Mouse (Mus musculus): ENCODE data around the gene Dgki. TPM values are rescaled to one million over a fixed set of nuclear protein-coding genes. Genes with fewer than 3 reads are reported as not detected.

Dgki gene
- polyA plus RNA-seq, 1 experiment from 2014 or later, result 1.0 TPM

- Histone ChIP-seq H3K4me2 (ENCODE audit: low read depth, low read length) (no peak overlapping the region), H3K4me3 (ENCODE audit: low read depth, low read length) (no peak overlapping the region), H3K9me3 (ENCODE audit: control insufficient read depth, low read length) (no peaks in the 10 kb centered on the region), H3K36me3 (ENCODE audit: control insufficient read depth, insufficient read depth, low read length) (no peaks in the 10 kb centered on the region), H3K27ac (replicated peaks; ENCODE audit: low read depth, low read length) (peak overlapping the region; percentile 35), H3K27me3 (replicated peaks; ENCODE audit: control insufficient read depth, insufficient read depth, low read length) (no peaks in the 10 kb centered on the region), H3K4me1 (ENCODE audit: control insufficient read depth, insufficient read depth, low read length) (peaks cover 44% of the 10 kb centered on the region), H3K9ac (ENCODE audit: low read depth, low read length) (no peak overlapping the region)
- 13% methylated on average over 10 of the region's 10 CpGs for WGBS
- ATAC-seq (ENCODE audit: low read depth) (no peak), DNase-seq (ENCODE audit: low spot score) (no peak)
Measured at GRCm38 (mm10) chr6:37215655-37216054, 84.3 kb downstream of the Dgki start.

GRCm38 (mm10) chr6:37212930-37213329, 87.1 kb downstream of the Dgki start:
- no peaks in the 10 kb centered on the region for H3K9me3 ChIP-seq (ENCODE audit: control insufficient read depth, low read length)
- H3K4me3 ChIP-seq (ENCODE audit: low read depth, low read length), result no peak overlapping the region
- peaks cover 44% of the 10 kb centered on the region for H3K4me1 ChIP-seq (ENCODE audit: control insufficient read depth, insufficient read depth, low read length)
- no peak for ATAC-seq (ENCODE audit: low read depth)
- 42% methylated on average over 4 of the region's 4 CpGs for WGBS
- no peaks in the 10 kb centered on the region for H3K36me3 ChIP-seq (ENCODE audit: control insufficient read depth, insufficient read depth, low read length)
- no peak for DNase-seq (ENCODE audit: low spot score)
- H3K27me3 ChIP-seq (replicated peaks; ENCODE audit: control insufficient read depth, insufficient read depth, low read length), result no peaks in the 10 kb centered on the region
- no peak overlapping the region for H3K4me2 ChIP-seq (ENCODE audit: low read depth, low read length)
- H3K27ac ChIP-seq (replicated peaks; ENCODE audit: low read depth, low read length), result peak overlapping the region; percentile 70; the same call in 1 of the 2 replicates
- no peak overlapping the region for H3K9ac ChIP-seq (ENCODE audit: low read depth, low read length)

GRCm38 (mm10) chr6:37211545-37212247, 88.3 kb downstream of the Dgki start:
- H3K4me2 ChIP-seq (ENCODE audit: low read depth, low read length), result no peak overlapping the region
- WGBS, result 32% methylated on average over 9 of the region's 9 CpGs
- H3K4me1 ChIP-seq (ENCODE audit: control insufficient read depth, insufficient read depth, low read length), result peaks cover 39% of the 10 kb centered on the region
- ATAC-seq (ENCODE audit: low read depth) (peak; percentile 14; the same call in 1 of the 2 replicates), DNase-seq (ENCODE audit: low spot score) (peak; percentile 61)
- H3K9me3 ChIP-seq (ENCODE audit: control insufficient read depth, low read length), result no peaks in the 10 kb centered on the region
- H3K9ac ChIP-seq (ENCODE audit: low read depth, low read length), result no peak overlapping the region
- no peaks in the 10 kb centered on the region for H3K36me3 ChIP-seq (ENCODE audit: control insufficient read depth, insufficient read depth, low read length)
- no peak overlapping the region for H3K4me3 ChIP-seq (ENCODE audit: low read depth, low read length)
- H3K27ac ChIP-seq (replicated peaks; ENCODE audit: low read depth, low read length), result peak overlapping the region; percentile 70
- no peaks in the 10 kb centered on the region for H3K27me3 ChIP-seq (replicated peaks; ENCODE audit: control insufficient read depth, insufficient read depth, low read length)

- ATAC-seq (ENCODE audit: low read depth) (no peak; the same call in 1 of the 2 replicates), DNase-seq (ENCODE audit: low spot score) (no peak)
- Histone ChIP-seq H3K36me3 (ENCODE audit: control insufficient read depth, insufficient read depth, low read length) (no peaks in the 10 kb centered on the region), H3K9me3 (ENCODE audit: control insufficient read depth, low read length) (no peaks in the 10 kb centered on the region), H3K27ac (replicated peaks; ENCODE audit: low read depth, low read length) (no peak overlapping the region), H3K4me2 (ENCODE audit: low read depth, low read length) (no peak overlapping the region), H3K4me1 (ENCODE audit: control insufficient read depth, insufficient read depth, low read length) (0 out of 2 replicates have a peak, but pooled peaks cover 3% of the 10 kb centered on the region), H3K27me3 (replicated peaks; ENCODE audit: control insufficient read depth, insufficient read depth, low read length) (no peaks in the 10 kb centered on the region), H3K4me3 (ENCODE audit: low read depth, low read length) (no peak overlapping the region), H3K9ac (ENCODE audit: low read depth, low read length) (no peak overlapping the region)
- 58% methylated on average over 4 of the region's 4 CpGs for WGBS
Measured at GRCm38 (mm10) chr6:37202901-37203300, 97.1 kb downstream of the Dgki start.

GRCm38 (mm10) chr6:37200840-37201239, 99.1 kb downstream of the Dgki start:
- no peak overlapping the region for H3K27ac ChIP-seq (replicated peaks; ENCODE audit: low read depth, low read length)
- no peak overlapping the region for H3K4me3 ChIP-seq (ENCODE audit: low read depth, low read length)
- DNase-seq (ENCODE audit: low spot score) (no peak), ATAC-seq (ENCODE audit: low read depth) (no peak)
- H3K9ac ChIP-seq (ENCODE audit: low read depth, low read length), result no peak overlapping the region
- H3K36me3 ChIP-seq (ENCODE audit: control insufficient read depth, insufficient read depth, low read length), result no peaks in the 10 kb centered on the region
- no peaks in the 10 kb centered on the region for H3K27me3 ChIP-seq (replicated peaks; ENCODE audit: control insufficient read depth, insufficient read depth, low read length)
- no peak overlapping the region for H3K4me2 ChIP-seq (ENCODE audit: low read depth, low read length)
- WGBS, result 93% methylated on average over 5 of the region's 5 CpGs
- 0 out of 2 replicates have a peak, but pooled peaks cover 6% of the 10 kb centered on the region for H3K4me1 ChIP-seq (ENCODE audit: control insufficient read depth, insufficient read depth, low read length)
- H3K9me3 ChIP-seq (ENCODE audit: control insufficient read depth, low read length), result no peaks in the 10 kb centered on the region

GRCm38 (mm10) chr6:37199502-37199901, 100.5 kb downstream of the Dgki start:
- Histone ChIP-seq H3K27ac (replicated peaks; ENCODE audit: low read depth, low read length) (no peak overlapping the region), H3K4me1 (ENCODE audit: control insufficient read depth, insufficient read depth, low read length) (0 out of 2 replicates have a peak, but pooled peaks cover 6% of the 10 kb centered on the region), H3K4me2 (ENCODE audit: low read depth, low read length) (no peak overlapping the region), H3K9me3 (ENCODE audit: control insufficient read depth, low read length) (no peaks in the 10 kb centered on the region), H3K4me3 (ENCODE audit: low read depth, low read length) (no peak overlapping the region), H3K27me3 (replicated peaks; ENCODE audit: control insufficient read depth, insufficient read depth, low read length) (no peaks in the 10 kb centered on the region), H3K9ac (ENCODE audit: low read depth, low read length) (no peak overlapping the region), H3K36me3 (ENCODE audit: control insufficient read depth, insufficient read depth, low read length) (no peaks in the 10 kb centered on the region)
- ATAC-seq (ENCODE audit: low read depth) (no peak), DNase-seq (ENCODE audit: low spot score) (no peak)
- 68% methylated on average over 3 of the region's 3 CpGs for WGBS

GRCm38 (mm10) chr6:37197745-37198144, 102.2 kb downstream of the Dgki start:
- Histone ChIP-seq H3K9me3 (ENCODE audit: control insufficient read depth, low read length) (no peaks in the 10 kb centered on the region), H3K36me3 (ENCODE audit: control insufficient read depth, insufficient read depth, low read length) (no peaks in the 10 kb centered on the region), H3K9ac (ENCODE audit: low read depth, low read length) (no peak overlapping the region), H3K4me2 (ENCODE audit: low read depth, low read length) (peak overlapping the region; percentile 21; the same call in 1 of the 2 replicates), H3K27ac (replicated peaks; ENCODE audit: low read depth, low read length) (no peak overlapping the region), H3K4me3 (ENCODE audit: low read depth, low read length) (no peak overlapping the region), H3K4me1 (ENCODE audit: control insufficient read depth, insufficient read depth, low read length) (0 out of 2 replicates have a peak, but pooled peaks cover 6% of the 10 kb centered on the region), H3K27me3 (replicated peaks; ENCODE audit: control insufficient read depth, insufficient read depth, low read length) (no peaks in the 10 kb centered on the region)
- WGBS, result 34% methylated on average over 13 of the region's 13 CpGs
- no peak for ATAC-seq (ENCODE audit: low read depth)
- DNase-seq (ENCODE audit: low spot score), result no peak

GRCm38 (mm10) chr6:37196870-37197269, 103.1 kb downstream of the Dgki start:
- H3K4me1 ChIP-seq (ENCODE audit: control insufficient read depth, insufficient read depth, low read length), result 0 out of 2 replicates have a peak, but pooled peaks cover 6% of the 10 kb centered on the region
- H3K27ac ChIP-seq (replicated peaks; ENCODE audit: low read depth, low read length), result no peak overlapping the region; the same call in 1 of the 2 replicates
- no peak for ATAC-seq (ENCODE audit: low read depth)
- no peak overlapping the region for H3K4me3 ChIP-seq (ENCODE audit: low read depth, low read length)
- no peak overlapping the region for H3K4me2 ChIP-seq (ENCODE audit: low read depth, low read length)
- no peaks in the 10 kb centered on the region for H3K27me3 ChIP-seq (replicated peaks; ENCODE audit: control insufficient read depth, insufficient read depth, low read length)
- H3K9me3 ChIP-seq (ENCODE audit: control insufficient read depth, low read length), result no peaks in the 10 kb centered on the region
- H3K9ac ChIP-seq (ENCODE audit: low read depth, low read length), result no peak overlapping the region
- WGBS, result 81% methylated on average over 5 of the region's 5 CpGs
- no peaks in the 10 kb centered on the region for H3K36me3 ChIP-seq (ENCODE audit: control insufficient read depth, insufficient read depth, low read length)
- DNase-seq (ENCODE audit: low spot score), result no peak

GRCm38 (mm10) chr6:37195766-37196165, 104.2 kb downstream of the Dgki start:
- no peak overlapping the region for H3K9ac ChIP-seq (ENCODE audit: low read depth, low read length)
- H3K27ac ChIP-seq (replicated peaks; ENCODE audit: low read depth, low read length), result no peak overlapping the region
- H3K4me3 ChIP-seq (ENCODE audit: low read depth, low read length), result no peak overlapping the region
- H3K36me3 ChIP-seq (ENCODE audit: control insufficient read depth, insufficient read depth, low read length), result no peaks in the 10 kb centered on the region
- H3K4me1 ChIP-seq (ENCODE audit: control insufficient read depth, insufficient read depth, low read length), result 0 out of 2 replicates have a peak, but pooled peaks cover 6% of the 10 kb centered on the region
- DNase-seq (ENCODE audit: low spot score), result no peak
- H3K4me2 ChIP-seq (ENCODE audit: low read depth, low read length), result no peak overlapping the region
- 72% methylated on average over 4 of the region's 4 CpGs for WGBS
- H3K27me3 ChIP-seq (replicated peaks; ENCODE audit: control insufficient read depth, insufficient read depth, low read length), result no peaks in the 10 kb centered on the region
- no peak for ATAC-seq (ENCODE audit: low read depth)
- no peaks in the 10 kb centered on the region for H3K9me3 ChIP-seq (ENCODE audit: control insufficient read depth, low read length)
